Mouse (Mus musculus): Measurements from ENCODE around the gene Atrip. TPM values are rescaled to one million over a fixed set of nuclear protein-coding genes. Genes with fewer than 3 reads are reported as not detected.

Atrip gene
- total RNA-seq, 2 experiments from 2014 or later: 6.7 to 7.1 TPM

DNA sequence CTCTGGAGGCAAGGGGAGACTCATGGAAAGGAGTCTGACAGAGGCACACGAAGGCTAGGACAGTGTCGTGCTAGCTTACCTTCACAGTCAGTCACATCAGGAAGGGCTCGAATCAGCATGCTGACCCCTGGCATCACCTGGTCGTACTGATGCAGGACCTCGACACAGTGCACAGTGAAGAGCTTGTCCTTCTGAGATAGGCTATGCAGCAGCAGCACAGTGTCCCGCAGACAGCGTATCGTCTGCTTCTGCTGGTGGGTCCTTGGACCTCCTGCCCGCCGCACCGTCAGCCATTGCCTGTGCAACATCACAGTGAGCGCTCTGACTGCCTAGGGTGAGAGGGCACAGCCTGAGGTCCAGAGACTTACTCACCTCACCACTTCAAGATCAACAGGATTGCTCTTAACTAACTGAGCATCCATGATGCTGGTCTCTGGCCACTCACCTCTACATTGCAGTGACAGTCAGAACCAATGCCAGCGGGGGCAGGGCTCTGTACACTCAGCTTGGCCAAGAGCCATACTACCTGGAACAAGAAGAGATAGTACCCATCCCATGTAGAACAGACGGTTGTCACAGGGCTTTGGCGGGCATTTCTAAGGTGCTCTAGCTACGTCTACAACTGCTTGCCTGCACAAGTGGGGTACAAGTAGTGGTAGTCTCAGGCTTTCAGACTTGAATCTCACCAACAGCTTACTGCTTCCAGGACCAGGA, 13.6 kb downstream of the Atrip start:
- DNase-seq (ENCODE audit: low spot score): no peak

GRCm38 (mm10) chr9:109059136-109059903, 14.6 kb downstream of the Atrip start, which contains the start of gene Trex1:
Gene Trex1, minus strand, starts transcription at chr9:109059734.
- intact Hi-C loops (cut with DNase I): loop anchor here (1.0 to 2.0 kb wide), 2 partner anchors 21 to 56 kb away; partner anchors contain the start of gene Shisa5
- peak; percentile 88 for DNase-seq (ENCODE audit: low spot score)

More for the DNA sequence above, 13.6 kb downstream of the Atrip start:
- intact Hi-C loops (cut with DNase I): no loop called here

DNA sequence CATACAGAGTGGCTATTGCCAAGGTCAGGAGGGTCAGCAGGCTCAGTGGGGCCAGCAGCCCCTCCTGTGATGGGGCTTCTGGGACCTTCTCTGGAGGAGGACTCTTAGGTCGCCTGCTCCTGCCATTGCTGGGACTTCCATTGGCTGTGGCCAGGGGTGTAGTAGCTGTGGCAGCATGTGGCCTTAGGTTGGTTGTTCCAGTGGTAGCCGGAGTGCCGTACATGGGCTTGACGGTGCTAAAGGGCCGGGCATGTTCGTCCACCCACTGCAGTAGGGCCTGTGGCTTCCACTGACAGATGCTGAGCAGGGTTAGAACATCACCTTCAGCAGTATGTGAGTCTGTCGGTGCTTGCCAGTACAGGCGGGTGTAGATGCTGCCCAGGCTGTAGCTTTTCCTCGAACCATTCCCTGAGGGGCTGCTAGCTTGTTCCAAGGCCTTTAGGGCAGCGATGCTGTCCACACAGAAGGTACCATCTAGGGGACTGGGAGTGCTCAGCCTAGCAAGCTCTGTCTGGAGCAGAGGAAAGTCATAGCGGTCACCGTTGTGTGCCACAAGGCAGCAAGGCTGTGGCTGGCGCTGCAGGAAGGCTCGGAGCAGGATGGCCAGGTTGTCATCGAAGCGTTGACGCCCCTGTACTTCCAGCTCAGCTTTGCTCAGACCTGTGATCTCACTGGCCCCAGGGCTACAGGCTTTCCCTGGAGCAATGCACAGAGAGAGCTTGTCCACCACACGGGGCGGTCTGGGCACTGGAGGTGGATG, 15.7 kb downstream of the Atrip start:
- no peak for DNase-seq (ENCODE audit: low spot score)
- intact Hi-C loops (cut with DNase I): loop anchor here (2.0 kb wide), 1 partner anchor 19 kb away; the partner anchor contains the start of gene Shisa5

GRCm38 (mm10) chr9:109057543-109057942, 16.4 kb downstream of the Atrip start:
- DNase-seq (ENCODE audit: low spot score): no peak
- intact Hi-C loops (cut with DNase I): no loop called here

DNA sequence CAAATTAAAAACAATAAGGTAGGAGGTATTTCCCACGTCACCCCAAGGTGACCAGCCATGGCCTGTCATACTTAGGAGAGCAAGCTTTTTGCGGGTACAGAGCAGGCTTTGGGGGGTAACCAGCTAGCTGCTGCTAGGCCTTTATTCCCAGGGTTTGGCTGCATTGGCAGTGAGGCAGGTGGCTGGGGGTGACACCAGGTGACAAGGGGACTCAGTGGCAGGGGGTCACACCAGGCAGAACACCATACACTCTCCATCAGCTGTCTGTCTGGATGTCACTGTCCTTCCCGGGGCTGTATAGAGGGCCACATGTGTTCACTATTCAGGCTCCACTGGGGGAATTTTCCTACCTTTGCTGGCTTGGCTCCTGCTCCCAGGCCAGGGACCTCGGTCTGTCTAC, 17.0 kb downstream of the Atrip start:
- DNase-seq (ENCODE audit: low spot score): no peak
- intact Hi-C loops (cut with DNase I): no loop called here

DNA sequence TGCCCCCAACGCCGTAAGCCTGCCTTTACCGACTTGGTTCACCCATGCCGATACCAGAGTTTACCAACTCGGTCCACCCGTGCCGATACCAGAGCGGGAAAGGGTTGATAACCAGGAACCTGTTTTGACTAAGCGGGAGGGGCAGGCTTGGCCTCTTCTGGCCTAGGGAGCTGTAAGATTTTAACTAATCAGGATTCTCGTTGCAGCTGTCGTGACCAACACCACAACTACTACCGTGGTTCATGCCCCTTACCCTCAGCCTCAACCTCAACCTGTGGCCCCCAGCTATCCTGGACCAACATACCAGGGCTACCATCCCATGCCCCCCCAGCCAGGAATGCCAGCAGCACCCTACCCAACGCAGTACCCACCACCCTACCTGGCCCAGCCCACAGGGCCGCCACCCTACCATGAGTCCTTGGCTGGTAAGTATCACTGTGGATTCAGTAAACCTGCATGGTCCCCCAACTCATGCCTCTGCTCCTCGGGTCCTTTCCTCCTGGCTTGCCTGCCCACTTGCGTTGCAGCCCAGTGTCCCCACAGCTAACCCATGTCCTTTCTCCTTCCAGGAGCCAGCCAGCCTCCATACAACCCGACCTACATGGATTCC, 17.7 kb downstream of the Atrip start:
- intact Hi-C loops (cut with DNase I): no loop called here
- DNase-seq (ENCODE audit: low spot score): no peak

DNA sequence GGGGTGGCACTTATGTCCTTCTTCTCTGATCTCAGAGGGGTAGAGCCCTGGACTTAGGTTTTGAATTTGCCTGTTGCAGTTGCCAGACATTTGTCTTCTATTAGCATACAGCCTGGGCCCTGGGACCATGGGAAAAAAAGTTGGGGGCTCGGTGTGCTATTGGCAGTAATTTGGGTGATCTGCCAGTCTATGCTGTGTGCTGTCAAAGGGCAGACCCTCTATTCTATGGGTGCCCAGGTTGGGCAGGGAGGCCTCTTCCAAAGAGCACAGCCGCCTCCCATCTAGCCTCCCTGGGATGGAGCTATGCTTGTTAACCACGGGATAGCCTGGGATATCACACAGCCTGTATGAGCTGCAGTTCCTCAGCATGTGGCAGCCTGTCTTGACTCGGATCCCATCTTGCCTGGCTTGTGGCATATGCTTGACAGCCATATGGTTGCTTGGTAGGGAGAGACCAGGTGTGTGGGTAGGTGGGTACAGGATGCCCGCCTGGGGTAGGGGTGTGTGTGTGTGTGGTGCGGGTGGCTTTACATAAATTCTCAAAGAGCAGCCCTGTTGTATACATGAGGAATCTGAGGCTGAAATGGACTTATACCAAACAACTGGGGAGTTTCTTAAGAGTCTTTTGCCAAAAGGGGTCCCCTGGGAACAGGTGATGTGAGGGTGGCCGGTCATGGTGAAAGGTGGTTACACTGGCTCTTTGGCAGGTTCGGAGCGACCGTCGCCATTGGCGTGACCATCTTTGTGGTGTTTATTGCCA, 18.5 kb downstream of the Atrip start:
- DNase-seq (ENCODE audit: low spot score): no peak
- intact Hi-C loops (cut with DNase I): no loop called here

DNA sequence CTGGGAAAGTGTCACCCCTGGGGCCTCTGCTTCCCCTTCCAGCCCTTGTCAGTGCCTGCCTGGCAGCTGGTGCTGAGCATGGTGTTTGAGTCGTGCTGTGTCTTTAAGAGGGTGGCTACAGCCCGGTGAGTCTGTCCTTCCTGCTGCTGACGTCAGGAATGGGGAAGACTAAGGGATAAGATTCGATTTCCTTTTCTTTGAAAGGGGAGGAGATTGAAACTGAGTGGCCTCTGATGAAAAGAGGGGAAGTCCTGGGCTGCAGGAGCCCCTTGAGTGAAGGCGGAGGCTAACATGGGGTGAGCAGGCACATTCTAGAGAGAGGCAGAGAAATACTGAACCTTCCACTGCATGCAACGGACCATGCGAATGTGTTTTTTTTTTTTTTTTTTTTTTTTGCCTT, 19.2 kb downstream of the Atrip start:
- peak; percentile 69 for DNase-seq (ENCODE audit: low spot score)
- intact Hi-C loops (cut with DNase I): no loop called here

GRCm38 (mm10) chr9:109053851-109054250, 20.1 kb downstream of the Atrip start:
- intact Hi-C loops (cut with DNase I): no loop called here
- no peak for DNase-seq (ENCODE audit: low spot score)

GRCm38 (mm10) chr9:109053366-109053765, 20.6 kb downstream of the Atrip start:
- intact Hi-C loops (cut with DNase I): no loop called here
- DNase-seq (ENCODE audit: low spot score): no peak

GRCm38 (mm10) chr9:109052490-109053260, 21.2 kb downstream of the Atrip start:
- intact Hi-C loops (cut with DNase I): no loop called here
- DNase-seq (ENCODE audit: low spot score): no peak

GRCm38 (mm10) chr9:109051651-109052489, 22.1 kb downstream of the Atrip start:
- intact Hi-C loops (cut with DNase I): no loop called here
- no peak for DNase-seq (ENCODE audit: low spot score)

DNA sequence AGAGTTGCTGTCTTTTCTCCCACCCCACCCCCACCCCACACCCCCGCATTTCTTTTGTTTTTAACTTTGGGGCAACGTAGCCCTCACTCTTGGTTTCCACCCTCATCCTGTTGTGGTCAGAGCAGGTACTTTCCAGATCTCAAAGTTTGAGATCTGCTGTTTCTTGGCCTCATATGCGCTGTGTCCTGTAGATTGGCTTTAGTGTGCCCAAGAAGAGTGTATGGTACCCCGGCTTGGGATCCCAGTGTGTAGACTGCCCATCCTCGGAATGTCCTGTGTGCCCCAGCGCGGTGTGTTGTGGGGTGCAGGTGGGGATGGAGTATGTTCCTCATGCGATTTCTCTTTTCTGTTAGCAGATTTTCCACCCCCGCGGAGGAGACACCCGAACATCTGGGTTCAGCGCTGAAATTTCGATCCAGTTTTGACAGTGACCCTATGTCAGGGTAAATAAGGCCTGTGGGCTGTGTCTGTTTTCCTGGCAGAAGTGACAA, 22.9 kb downstream of the Atrip start:
- DNase-seq (ENCODE audit: low spot score): no peak
- intact Hi-C loops (cut with DNase I): no loop called here

- intact Hi-C loops (cut with DNase I): no loop called here
- no peak for DNase-seq (ENCODE audit: low spot score)
Measured at GRCm38 (mm10) chr9:109050674-109050997, 23.3 kb downstream of the Atrip start.

DNA sequence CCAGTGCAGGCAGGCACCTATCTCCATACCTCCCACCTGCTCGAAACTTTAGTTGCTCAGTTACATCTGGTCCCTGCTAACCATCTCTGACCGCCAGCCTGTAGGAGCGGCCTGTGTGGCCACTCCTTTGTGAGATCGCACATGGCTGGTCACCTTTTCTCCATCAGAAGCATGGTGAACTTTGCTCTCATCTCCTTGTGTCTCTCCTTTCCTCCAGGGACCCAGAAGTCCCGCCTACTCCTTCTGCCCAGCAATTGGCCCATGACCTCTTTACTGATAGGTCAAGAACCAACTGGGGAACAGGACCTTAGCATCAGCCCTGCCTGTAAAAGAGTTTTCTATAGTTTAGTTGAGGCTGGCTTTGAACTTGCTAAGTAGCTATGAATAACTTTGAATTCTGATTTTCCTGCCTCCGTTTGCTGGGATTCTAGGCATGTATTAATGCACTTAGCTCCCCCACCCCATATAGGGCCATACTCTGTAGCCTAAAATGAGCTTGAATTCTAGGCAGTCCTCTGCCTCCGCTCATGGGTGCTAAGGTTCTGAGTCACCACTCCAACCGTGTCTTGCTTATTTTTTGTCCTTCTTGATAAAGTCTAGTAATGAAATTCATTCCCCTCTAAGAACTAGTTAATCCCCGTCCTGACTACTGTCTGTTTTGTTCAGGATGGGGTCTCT, 23.8 kb downstream of the Atrip start:
- DNase-seq (ENCODE audit: low spot score): no peak
- intact Hi-C loops (cut with DNase I): no loop called here

DNA sequence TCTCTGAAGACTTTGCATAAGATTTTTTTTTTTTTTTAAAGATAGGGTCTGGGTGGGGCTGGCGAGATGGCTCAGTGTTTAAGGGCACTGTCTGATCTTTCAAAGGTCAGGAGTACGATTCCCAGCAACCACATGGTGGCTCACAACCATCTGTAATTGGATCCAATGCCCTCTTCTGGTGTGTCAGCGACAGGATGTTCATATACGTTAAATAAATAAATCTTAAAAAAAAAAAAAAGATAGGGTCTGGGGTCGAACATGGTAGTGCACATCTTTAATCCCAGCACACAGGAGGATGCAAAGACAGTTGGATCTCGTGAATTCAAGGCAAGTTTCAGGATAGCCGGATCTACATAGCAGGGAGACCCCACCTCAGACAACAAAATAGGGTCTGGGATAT, 24.6 kb downstream of the Atrip start:
- no peak for DNase-seq (ENCODE audit: low spot score)
- intact Hi-C loops (cut with DNase I): no loop called here

- intact Hi-C loops (cut with DNase I): no loop called here
Measured at GRCm38 (mm10) chr9:109046306-109046705, 27.6 kb downstream of the Atrip start.

More at GRCm38 (mm10) chr9:109046306-109046705, 27.6 kb downstream of the Atrip start:
- no peak for DNase-seq (ENCODE audit: low spot score)

Measured in heart, postnatal 25 days (tissue).